Mouse (Mus musculus): ENCODE measurements around the gene Coro7. TPM values are rescaled to one million over a fixed set of nuclear protein-coding genes. Genes with fewer than 3 reads are reported as not detected.
A peak's percentile ranks its signal among the peaks of the same experiment; 100 is the strongest.

Coro7 gene
- total RNA-seq, 2 experiments from 2014 or later = 15.7 to 48.2 TPM

DNA sequence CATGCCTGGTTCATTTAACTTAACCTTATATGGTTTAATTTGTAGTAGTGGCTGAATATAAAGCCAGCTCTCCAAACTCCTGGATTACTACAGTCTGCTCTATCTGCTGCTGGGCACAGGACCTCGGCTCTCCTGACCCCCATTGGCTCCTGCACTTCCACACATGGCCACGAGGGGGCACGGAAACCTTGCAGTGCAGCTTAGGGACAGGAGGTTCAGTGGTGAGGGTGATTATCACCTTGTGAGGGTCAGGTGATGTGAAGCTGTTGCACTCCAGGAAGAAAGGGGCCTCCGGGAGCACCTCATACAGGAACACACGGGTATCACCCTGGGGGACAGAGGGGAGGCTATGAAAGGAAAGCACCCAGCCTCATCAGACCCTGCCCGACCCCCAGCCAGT is 49.6 kb downstream of the Coro7 start:
- peak; percentile 80 for ATAC-seq (replicated peaks; ENCODE audit: low FRiP score, low TSS enrichment, poor library complexity, severe bottlenecking)

- ATAC-seq (replicated peaks; ENCODE audit: low FRiP score, low TSS enrichment, poor library complexity, severe bottlenecking) = no peak
Observed at GRCm38 (mm10) chr16:4628898-4629419, 50.6 kb downstream of the Coro7 start.

DNA sequence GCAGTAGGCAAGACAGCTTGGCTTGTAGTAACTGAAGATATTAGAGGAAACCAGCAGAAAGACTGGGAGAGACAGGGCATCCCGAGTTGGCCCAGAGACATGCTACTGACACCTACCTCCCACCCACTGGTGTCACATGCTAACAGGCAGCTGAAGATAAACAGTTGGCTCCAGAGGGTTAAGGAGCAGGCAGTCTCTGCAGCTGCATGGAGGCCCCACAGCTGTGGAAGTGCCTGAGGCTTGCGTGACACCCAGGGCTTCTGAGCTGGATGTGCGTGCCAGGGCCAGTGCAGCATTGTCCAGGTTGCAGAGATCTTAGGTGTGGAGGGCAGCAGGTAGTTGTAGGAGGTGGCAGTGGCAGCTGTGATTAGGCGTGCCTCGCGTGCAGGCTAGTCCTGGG is 52.5 kb downstream of the Coro7 start:
- no peak for ATAC-seq (replicated peaks; ENCODE audit: low FRiP score, low TSS enrichment, poor library complexity, severe bottlenecking)

GRCm38 (mm10) chr16:4624481-4625110 is 55.0 kb downstream of the Coro7 start, which contains the start of gene Pam16:
TSS of gene Pam16 (minus strand) at chr16:4624988.
- ATAC-seq (replicated peaks; ENCODE audit: low FRiP score, low TSS enrichment, poor library complexity, severe bottlenecking) = peak; percentile 90

- ATAC-seq (replicated peaks; ENCODE audit: low FRiP score, low TSS enrichment, poor library complexity, severe bottlenecking) = peak; percentile 49; the same call in 1 of the 2 replicates
Observed at GRCm38 (mm10) chr16:4624074-4624473, 55.5 kb downstream of the Coro7 start.

- no peak for ATAC-seq (replicated peaks; ENCODE audit: low FRiP score, low TSS enrichment, poor library complexity, severe bottlenecking)
Observed at GRCm38 (mm10) chr16:4616829-4617228, 62.7 kb downstream of the Coro7 start.

- ATAC-seq (replicated peaks; ENCODE audit: low FRiP score, low TSS enrichment, poor library complexity, severe bottlenecking) = no peak
Observed at GRCm38 (mm10) chr16:4615297-4615696, 64.3 kb downstream of the Coro7 start.

DNA sequence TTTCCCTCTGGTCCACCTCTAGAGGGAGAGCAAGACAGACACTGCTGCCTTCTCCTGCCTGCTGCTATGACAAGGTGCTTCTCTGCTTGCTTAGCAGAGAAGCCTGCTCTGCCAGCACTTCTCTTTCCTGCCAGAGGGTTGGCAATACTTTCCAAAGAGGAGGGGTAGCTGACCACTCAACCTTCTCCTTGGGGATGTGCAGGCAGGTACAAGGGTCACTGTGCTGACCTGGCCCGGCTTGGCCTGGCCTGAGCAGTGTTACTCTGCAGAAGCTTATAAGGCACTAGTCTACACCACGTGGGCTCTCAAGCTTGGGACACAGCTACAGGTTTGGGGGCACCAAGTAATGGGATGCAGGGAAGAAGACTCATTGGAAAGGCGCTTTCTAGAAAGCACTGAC is 64.9 kb downstream of the Coro7 start:
- ATAC-seq (replicated peaks; ENCODE audit: low FRiP score, low TSS enrichment, poor library complexity, severe bottlenecking) = no peak

- no peak for ATAC-seq (replicated peaks; ENCODE audit: low FRiP score, low TSS enrichment, poor library complexity, severe bottlenecking)
Observed at GRCm38 (mm10) chr16:4613736-4614135, 65.8 kb downstream of the Coro7 start.

DNA sequence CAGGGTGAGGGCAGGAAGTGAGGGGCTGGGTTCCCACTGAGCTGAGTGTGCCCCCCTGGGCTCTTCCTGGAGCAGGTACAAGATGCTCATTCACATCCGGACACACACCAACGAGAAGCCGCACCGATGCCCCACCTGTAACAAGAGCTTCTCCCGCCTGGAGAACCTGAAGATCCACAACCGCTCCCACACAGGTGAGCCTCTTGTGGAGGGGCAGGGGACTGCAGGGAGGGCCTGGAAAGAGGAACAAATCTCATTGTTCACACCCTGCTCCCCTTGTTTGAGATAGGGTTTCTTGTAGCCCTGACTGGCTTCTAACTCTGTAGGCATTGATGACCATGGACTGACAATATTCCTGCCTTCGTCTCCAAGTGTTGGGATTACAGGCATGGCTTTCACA is 67.9 kb downstream of the Coro7 start:
- ATAC-seq (replicated peaks; ENCODE audit: low FRiP score, low TSS enrichment, poor library complexity, severe bottlenecking) = no peak

DNA sequence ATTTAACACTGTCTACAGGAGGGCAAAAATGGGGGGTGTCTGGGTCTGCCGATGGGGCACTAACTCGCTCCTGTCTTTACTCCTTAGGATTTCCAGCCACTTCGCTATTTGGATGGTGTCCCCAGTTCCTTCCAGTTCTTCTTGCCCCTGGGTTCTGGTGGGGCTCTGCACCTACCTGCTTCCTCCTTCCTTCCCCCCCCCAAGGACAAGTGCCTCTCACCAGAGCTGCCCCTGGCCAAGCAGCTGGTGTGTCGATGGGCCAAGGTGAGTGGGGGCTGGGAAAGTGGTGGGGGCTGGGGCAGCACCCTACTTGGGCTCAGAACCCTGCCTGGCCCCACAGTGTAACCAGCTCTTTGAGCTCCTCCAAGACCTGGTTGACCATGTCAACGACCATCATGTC is 68.4 kb downstream of the Coro7 start:
- ATAC-seq (replicated peaks; ENCODE audit: low FRiP score, low TSS enrichment, poor library complexity, severe bottlenecking) = no peak

DNA sequence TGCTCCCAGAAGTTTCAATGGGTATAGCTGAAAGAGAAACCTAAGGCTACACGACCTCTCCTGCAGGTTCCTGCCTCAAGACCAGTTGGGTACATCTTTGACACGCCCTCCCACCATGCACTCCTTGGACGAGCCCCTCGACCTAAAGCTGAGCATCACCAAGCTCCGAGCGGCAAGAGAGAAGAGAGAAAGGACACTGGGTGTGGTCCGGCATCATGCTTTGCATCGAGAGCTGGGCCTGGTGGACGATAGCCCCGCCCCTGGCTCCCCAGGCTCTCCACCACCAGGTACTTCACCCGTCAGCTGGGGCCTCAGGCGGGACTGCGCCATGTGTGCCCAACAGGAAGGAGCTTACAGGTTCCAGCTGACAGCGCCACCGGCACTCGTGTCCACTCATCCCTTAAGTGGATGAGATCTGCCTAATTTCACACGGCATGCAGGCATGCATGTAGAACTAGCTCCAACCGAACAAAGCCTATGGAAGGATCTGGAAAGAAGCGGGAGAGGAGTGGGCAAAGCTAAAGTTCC is 71.0 kb downstream of the Coro7 start:
- ATAC-seq (replicated peaks; ENCODE audit: low FRiP score, low TSS enrichment, poor library complexity, severe bottlenecking) = no peak

GRCm38 (mm10) chr16:4607818-4608531 is 71.6 kb downstream of the Coro7 start:
- ATAC-seq (replicated peaks; ENCODE audit: low FRiP score, low TSS enrichment, poor library complexity, severe bottlenecking) = peak; percentile 84

GRCm38 (mm10) chr16:4606431-4607084 is 73.0 kb downstream of the Coro7 start:
- ATAC-seq (replicated peaks; ENCODE audit: low FRiP score, low TSS enrichment, poor library complexity, severe bottlenecking) = peak; percentile 60; the same call in 1 of the 2 replicates

GRCm38 (mm10) chr16:4605514-4606131 is 74.0 kb downstream of the Coro7 start:
- no peak for ATAC-seq (replicated peaks; ENCODE audit: low FRiP score, low TSS enrichment, poor library complexity, severe bottlenecking)

DNA sequence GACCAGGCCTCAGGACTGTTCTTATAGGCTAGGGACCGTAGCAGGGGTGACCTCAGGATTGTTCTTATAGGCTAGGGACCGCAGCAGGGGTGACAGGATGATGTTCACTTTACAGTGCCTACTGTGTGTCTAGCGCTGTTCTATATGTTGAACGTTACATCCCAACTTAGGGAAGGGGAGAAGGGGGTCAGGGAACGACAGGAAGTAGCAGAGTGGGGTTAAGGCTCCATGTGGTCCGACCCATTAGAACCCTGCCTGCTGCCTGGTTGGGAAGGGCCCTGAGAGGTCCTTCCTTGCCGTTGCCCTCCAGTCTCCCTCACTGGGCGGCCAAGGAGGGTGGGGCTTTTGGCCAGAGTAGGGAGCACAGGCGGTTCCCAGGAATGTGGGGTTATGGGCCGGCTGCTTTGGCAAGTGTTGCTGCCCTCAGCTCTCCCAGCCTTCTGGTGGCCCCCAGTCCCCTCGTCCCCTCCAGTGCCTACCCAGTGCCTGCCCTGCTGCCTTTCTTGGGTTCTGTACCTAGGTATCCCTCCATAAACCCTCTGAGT is 75.2 kb downstream of the Coro7 start:
- ATAC-seq (replicated peaks; ENCODE audit: low FRiP score, low TSS enrichment, poor library complexity, severe bottlenecking) = no peak

- no peak for ATAC-seq (replicated peaks; ENCODE audit: low FRiP score, low TSS enrichment, poor library complexity, severe bottlenecking)
Observed at GRCm38 (mm10) chr16:4603453-4603837, 76.1 kb downstream of the Coro7 start.

- ATAC-seq (replicated peaks; ENCODE audit: low FRiP score, low TSS enrichment, poor library complexity, severe bottlenecking) = no peak
Observed at GRCm38 (mm10) chr16:4602766-4603452, 76.7 kb downstream of the Coro7 start.

GRCm38 (mm10) chr16:4602189-4602588 is 77.4 kb downstream of the Coro7 start:
- ATAC-seq (replicated peaks; ENCODE audit: low FRiP score, low TSS enrichment, poor library complexity, severe bottlenecking) = no peak

Data from megakaryocyte-erythroid progenitor cell, adult 5-6 weeks (primary cell).